Mouse (Mus musculus) mesoderm, embryonic 11.5 days (tissue): ENCODE measurements at regions not wholly inside any gene's neighbourhood (a gene's known extent, or its start where the extent isn't known, plus 50 kb on each side); places are given as distances from the start of the nearest gene placed in this dataset.
A peak's percentile ranks its signal among the peaks of the same experiment; 100 is the strongest.

Source experiments
- DNase-seq: peaks from one replicate; pipeline ENCODE4 v3.0.0-alpha.2; 2012; ENCODE audit warnings: low read depth, low spot score

GRCm38 (mm10) chrX:12365582-12366323, 205.6 kb upstream of the Bcor start:
- no peak for DNase-seq

GRCm38 (mm10) chrX:12366801-12367200, 206.6 kb upstream of the Bcor start:
- no peak for DNase-seq

- no peak for DNase-seq
Observed at GRCm38 (mm10) chrX:12373670-12374069, 213.5 kb upstream of the Bcor start.

- no peak for DNase-seq
Observed at GRCm38 (mm10) chrX:12375796-12376195, 211.8 kb upstream of the Atp6ap2 start.

- no peak for DNase-seq
Observed at GRCm38 (mm10) chrX:12376238-12376980, 211.2 kb upstream of the Atp6ap2 start.

- no peak for DNase-seq
Observed at GRCm38 (mm10) chrX:12377441-12377840, 210.2 kb upstream of the Atp6ap2 start.

GRCm38 (mm10) chrX:12392145-12392825, 195.3 kb upstream of the Atp6ap2 start:
- DNase-seq, result no peak

- DNase-seq, result peak; percentile 0
Observed at GRCm38 (mm10) chrX:12409319-12409718, 178.3 kb upstream of the Atp6ap2 start.

GRCm38 (mm10) chrX:12425566-12425965, 162.0 kb upstream of the Atp6ap2 start:
- no peak for DNase-seq

GRCm38 (mm10) chrX:12426664-12427063, 160.9 kb upstream of the Atp6ap2 start:
- no peak for DNase-seq

GRCm38 (mm10) chrX:12432289-12432688, 155.3 kb upstream of the Atp6ap2 start:
- no peak for DNase-seq

GRCm38 (mm10) chrX:12435656-12436055, 151.9 kb upstream of the Atp6ap2 start:
- DNase-seq, result no peak

- DNase-seq, result peak; percentile 48
Observed at GRCm38 (mm10) chrX:12436106-12436505, 151.5 kb upstream of the Atp6ap2 start.

GRCm38 (mm10) chrX:12439447-12439846, 148.2 kb upstream of the Atp6ap2 start:
- DNase-seq, result peak; percentile 13

GRCm38 (mm10) chrX:12443794-12444193, 143.8 kb upstream of the Atp6ap2 start:
- no peak for DNase-seq

GRCm38 (mm10) chrX:12445093-12445492, 142.5 kb upstream of the Atp6ap2 start:
- no peak for DNase-seq

GRCm38 (mm10) chrX:12447962-12448361, 139.6 kb upstream of the Atp6ap2 start:
- no peak for DNase-seq

- DNase-seq, result no peak
Observed at GRCm38 (mm10) chrX:12449688-12450087, 137.9 kb upstream of the Atp6ap2 start.

- DNase-seq, result no peak
Observed at GRCm38 (mm10) chrX:12452979-12453769, 134.4 kb upstream of the Atp6ap2 start.

- no peak for DNase-seq
Observed at GRCm38 (mm10) chrX:12461657-12462056, 125.9 kb upstream of the Atp6ap2 start.

- no peak for DNase-seq
Observed at GRCm38 (mm10) chrX:12462936-12463647, 124.5 kb upstream of the Atp6ap2 start.
